Mouse (Mus musculus) adrenal gland, postnatal 4 days (tissue): ENCODE measurements around the gene Cmtm1. TPM values are rescaled to one million over a fixed set of nuclear protein-coding genes. Genes with fewer than 3 reads are reported as not detected.
A peak's percentile ranks its signal among the peaks of the same experiment; 100 is the strongest.
"Not testable (repeated sequence)": the region's sequence is repeated elsewhere in the genome, so short reads cannot be mapped to it uniquely, and the experiment has no call there.

Source experiments
- DNase-seq, 2 experiments: peaks; one replicate each; pipeline ENCODE4 v3.0.0; 2021 to 2022; ENCODE audit warnings: low spot score in 2 of 2, mixed read lengths in 2 of 2
- total RNA-seq, 2 experiments: library from RNA; stranded (reverse); gene quantifications; 2 replicates each; pipeline ENCODE4 v1.2.3; 2021

Cmtm1 gene
- total RNA-seq, 2 experiments from 2014 or later: not detected

GRCm38 (mm10) chr8:104321930-104322329 lies 12.0 kb upstream of the Cmtm1 start, which contains the start of gene Cmtm2b:
Gene Cmtm2b, plus strand, starts transcription at chr8:104322230.
- DNase-seq: not testable (repeated sequence)

- not testable (repeated sequence) for DNase-seq
Observed at GRCm38 (mm10) chr8:104321267-104321666, 11.3 kb upstream of the Cmtm1 start, which contains the start of gene Gm11020. Gene Gm11020, plus strand, starts transcription at chr8:104321567.

- no peak for DNase-seq
Observed at GRCm38 (mm10) chr8:104313311-104313710, 3.4 kb upstream of the Cmtm1 start.

GRCm38 (mm10) chr8:104312023-104312422 lies 2.1 kb upstream of the Cmtm1 start:
- DNase-seq: not testable (repeated sequence)

- DNase-seq: not testable (repeated sequence)
Observed at GRCm38 (mm10) chr8:104308341-104308740, 1.6 kb downstream of the Cmtm1 start.

GRCm38 (mm10) chr8:104304962-104305361 lies 5.0 kb downstream of the Cmtm1 start:
- DNase-seq: no peak

GRCm38 (mm10) chr8:104302536-104302935 lies 7.4 kb downstream of the Cmtm1 start:
- not testable (repeated sequence) for DNase-seq

GRCm38 (mm10) chr8:104301577-104301976 lies 8.4 kb downstream of the Cmtm1 start:
- not testable (repeated sequence) for DNase-seq

- no peak for DNase-seq
Observed at GRCm38 (mm10) chr8:104294396-104294795, 15.5 kb downstream of the Cmtm1 start.

- not testable (repeated sequence) for DNase-seq
Observed at GRCm38 (mm10) chr8:104293081-104293480, 16.9 kb downstream of the Cmtm1 start, which contains the start of gene Cmtm2a. Gene Cmtm2a, minus strand, starts transcription at chr8:104293181.

- no peak for DNase-seq
Observed at GRCm38 (mm10) chr8:104268937-104269440, 41.0 kb downstream of the Cmtm1 start.

GRCm38 (mm10) chr8:104268368-104268767 lies 41.6 kb downstream of the Cmtm1 start:
- DNase-seq: no peak

- not testable (repeated sequence) for DNase-seq
Observed at GRCm38 (mm10) chr8:104264271-104264935, 45.5 kb downstream of the Cmtm1 start.

- not testable (repeated sequence) for DNase-seq
Observed at GRCm38 (mm10) chr8:104261802-104262201, 48.1 kb downstream of the Cmtm1 start.

GRCm38 (mm10) chr8:104253016-104253415 lies 56.9 kb downstream of the Cmtm1 start:
- DNase-seq: no peak

- DNase-seq: no peak
Observed at GRCm38 (mm10) chr8:104251461-104251860, 58.5 kb downstream of the Cmtm1 start.

- peak; percentile 50 to 63 for DNase-seq
Observed at GRCm38 (mm10) chr8:104250439-104251367, 59.2 kb downstream of the Cmtm1 start, which contains the start of gene Cklf. Gene Cklf, plus strand, starts transcription at chr8:104250861.

- DNase-seq: no peak
Observed at GRCm38 (mm10) chr8:104249442-104249996, 60.4 kb downstream of the Cmtm1 start.

- peak; percentile 59 to 66 for DNase-seq
Observed at GRCm38 (mm10) chr8:104248276-104248675, 61.7 kb downstream of the Cmtm1 start, which contains the start of gene Tk2. Gene Tk2, minus strand, starts transcription at chr8:104248558.

GRCm38 (mm10) chr8:104247908-104248275 lies 62.1 kb downstream of the Cmtm1 start:
- DNase-seq: no peak
